Mouse (Mus musculus): ENCODE data around the gene Sphk1. TPM values are rescaled to one million over a fixed set of nuclear protein-coding genes. Genes with fewer than 3 reads are reported as not detected.

Gene Sphk1
- total RNA-seq, 2 experiments from 2014 or later, result 4.3 to 5.2 TPM

DNA sequence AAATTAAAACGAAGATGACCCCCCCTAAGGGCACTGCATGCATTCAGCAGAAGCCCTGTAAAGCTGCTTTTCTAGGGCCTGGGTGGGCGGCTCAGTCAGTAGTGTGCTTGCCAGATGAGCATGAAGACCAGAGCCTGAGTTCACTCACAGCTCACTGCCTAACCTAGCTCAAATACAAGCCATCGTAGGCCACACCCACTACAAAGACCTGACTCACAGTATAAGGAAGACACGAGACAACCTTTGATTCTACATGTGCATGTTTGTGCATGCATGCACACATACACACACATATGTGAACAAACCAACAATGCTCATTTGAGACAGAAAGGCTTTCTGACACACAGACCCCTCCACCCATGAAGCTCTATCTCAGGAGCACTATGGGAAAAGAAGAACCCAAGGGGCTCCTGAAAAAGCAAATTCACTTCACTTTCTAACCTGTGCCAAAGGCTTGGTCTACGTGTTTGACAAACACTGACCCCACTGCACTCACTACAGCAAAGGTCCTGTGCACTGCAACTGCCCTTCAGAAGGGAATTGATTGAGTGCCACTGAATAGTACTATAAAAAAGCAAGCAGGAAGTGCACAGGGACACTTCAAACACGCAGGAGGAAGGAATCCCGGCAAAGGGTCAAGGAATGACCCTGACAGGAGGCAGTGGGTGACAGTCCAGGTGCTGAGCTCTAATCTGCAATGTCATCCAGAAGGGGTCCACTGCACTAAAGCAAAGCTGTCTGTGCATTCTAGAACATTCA lies 34.7 kb downstream of the Sphk1 start:
- no peak for DNase-seq (ENCODE audit: extremely low spot score in 1 of 2, low spot score in 2 of 2)
- intact Hi-C loops (cut with DNase I), result no loop called here

DNA sequence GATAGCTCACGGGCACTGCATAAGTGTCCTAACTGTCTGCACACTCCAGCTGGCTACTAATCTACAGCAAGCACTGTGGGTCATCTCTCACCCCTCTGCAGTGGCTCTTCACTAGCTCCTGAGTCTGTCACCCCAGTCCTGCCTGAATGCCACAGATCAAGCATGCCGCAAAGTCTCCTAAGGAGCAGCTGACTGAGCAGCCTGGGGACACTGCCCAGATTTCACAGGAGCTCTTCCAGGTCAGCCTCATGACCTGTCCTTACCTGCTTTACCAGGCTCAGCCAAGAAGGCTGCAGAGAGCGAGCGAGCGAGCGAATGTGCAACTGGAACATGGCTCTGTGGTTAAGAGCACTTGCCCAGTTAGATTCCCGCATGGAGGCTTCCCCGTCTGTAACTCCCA lies 36.8 kb downstream of the Sphk1 start:
- intact Hi-C loops (cut with DNase I), result no loop called here
- no peak for DNase-seq (ENCODE audit: extremely low spot score in 1 of 2, low spot score in 2 of 2)

DNA sequence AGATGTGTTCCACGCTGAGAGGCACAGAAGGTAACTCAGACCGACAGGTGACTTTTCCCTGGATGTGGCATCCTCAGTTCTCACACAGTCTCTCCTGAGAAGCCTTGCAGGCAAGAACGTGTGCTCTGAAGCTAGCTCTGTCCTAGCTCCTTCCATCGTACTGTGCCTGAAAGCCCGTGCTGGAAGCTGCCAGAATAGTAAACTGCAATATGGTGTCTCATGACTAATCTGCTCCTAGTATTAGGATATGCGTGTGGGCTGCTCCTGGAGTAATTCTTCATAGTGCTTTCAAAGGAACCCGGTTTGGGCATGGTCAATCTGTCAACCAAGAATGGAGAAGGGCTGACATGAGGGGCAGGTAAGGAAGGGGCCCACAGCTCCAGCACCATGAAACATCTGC lies 40.1 kb downstream of the Sphk1 start:
- no peak for DNase-seq (ENCODE audit: extremely low spot score in 1 of 2, low spot score in 2 of 2)
- intact Hi-C loops (cut with DNase I), result no loop called here

DNA sequence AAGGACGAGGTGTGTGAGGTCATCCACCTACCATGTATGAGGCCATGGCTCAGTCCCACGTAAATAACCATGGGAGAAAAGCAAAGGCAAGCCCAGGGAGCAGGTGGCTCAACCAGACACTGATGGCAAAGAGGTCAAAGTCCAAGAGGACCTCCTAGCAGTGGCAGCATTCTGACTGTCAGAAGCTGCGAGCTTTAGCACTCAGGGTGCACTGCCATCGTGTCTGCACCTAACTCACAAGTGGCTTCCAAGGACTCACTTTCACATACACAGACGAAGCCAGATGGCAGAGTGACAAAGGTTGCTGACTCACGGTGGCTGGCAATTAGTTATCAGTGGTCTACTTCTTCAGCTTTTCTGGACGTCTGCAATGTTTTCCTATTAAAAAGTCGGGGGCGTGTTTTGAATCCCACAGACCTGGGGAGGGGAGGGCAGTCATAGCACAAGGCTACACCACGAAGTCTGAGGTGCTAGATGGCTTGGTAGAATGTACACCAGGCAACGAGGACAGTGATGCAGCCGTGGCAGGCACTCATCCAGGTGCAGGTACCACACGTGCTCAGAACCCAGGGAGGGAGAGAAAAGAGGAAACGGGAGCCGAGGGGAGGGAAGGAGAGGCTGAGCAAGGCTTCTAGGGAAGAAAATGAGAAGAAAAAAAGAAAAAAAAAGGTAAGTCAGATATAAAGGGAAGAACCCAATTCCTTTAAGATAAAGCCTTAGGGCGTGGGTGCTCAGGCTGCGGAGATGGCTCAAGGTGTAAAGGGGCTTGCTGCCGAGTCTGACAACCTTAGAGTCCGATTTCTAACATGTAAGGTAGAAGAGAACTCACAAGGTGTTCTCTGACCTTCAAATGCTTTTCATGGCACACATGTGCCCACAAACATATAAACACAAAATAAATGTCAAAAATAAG lies 41.3 kb downstream of the Sphk1 start:
- no peak for DNase-seq (ENCODE audit: extremely low spot score in 1 of 2, low spot score in 2 of 2)
- intact Hi-C loops (cut with DNase I), result no loop called here

DNA sequence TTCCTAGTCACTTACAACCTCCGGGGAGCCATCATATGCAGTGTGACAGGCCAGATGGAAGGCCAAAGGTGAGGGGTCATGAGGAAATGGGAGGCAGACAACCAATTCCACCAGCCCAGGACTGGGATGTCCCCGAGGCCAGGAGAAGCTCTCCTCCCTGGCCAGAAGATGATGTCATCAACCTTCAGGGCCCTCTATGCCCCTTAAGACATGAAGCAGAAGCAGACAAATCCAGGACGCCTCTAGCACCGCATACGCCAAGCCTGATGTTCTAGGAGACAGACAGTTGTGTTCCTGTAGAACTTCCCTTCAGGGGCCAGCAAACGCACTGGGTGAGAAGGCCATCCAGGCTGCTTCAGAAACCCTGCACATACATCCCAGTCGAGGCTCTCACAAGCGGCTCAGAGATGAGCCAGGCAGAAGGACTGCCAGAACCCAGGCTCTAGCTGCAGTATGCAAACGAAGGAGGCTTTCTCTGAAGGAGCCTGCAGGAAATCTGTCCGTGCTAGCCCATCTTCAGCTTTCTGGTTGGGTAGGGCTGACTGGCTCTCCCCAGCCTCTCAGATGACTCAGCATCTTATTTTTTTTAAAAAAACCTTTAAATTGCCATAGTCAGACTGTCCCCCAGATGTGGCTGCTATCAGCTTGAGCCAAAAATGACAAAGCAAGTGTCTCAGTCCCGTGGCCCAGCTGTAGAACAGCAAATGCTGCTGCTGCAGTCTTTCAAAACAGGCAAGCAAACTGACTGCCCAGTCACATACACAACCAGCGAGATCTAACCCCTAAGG lies 42.2 kb downstream of the Sphk1 start:
- intact Hi-C loops (cut with DNase I), result no loop called here
- no peak for DNase-seq (ENCODE audit: extremely low spot score in 1 of 2, low spot score in 2 of 2)

DNA sequence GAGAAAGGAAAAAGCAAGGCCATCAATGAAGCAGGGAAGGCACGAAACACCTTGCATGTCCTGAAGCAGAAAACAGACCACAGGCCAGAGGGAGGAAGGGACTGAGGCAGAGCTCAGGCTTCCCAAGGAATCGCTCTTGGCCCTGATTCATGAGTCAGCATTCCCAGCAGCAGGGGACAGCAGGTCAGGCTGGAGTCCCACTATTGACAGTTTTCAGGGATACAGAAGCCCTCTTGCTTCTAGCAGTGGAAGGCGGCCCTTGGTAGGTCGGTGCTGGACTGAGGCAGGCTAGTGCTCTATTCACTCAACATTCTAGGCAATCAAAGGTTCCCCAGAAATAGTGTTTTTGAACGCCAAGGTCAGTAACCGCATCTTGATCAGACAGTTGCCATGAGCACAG lies 43.8 kb downstream of the Sphk1 start:
- intact Hi-C loops (cut with DNase I), result no loop called here
- DNase-seq (ENCODE audit: extremely low spot score in 1 of 2, low spot score in 2 of 2), result no peak

DNA sequence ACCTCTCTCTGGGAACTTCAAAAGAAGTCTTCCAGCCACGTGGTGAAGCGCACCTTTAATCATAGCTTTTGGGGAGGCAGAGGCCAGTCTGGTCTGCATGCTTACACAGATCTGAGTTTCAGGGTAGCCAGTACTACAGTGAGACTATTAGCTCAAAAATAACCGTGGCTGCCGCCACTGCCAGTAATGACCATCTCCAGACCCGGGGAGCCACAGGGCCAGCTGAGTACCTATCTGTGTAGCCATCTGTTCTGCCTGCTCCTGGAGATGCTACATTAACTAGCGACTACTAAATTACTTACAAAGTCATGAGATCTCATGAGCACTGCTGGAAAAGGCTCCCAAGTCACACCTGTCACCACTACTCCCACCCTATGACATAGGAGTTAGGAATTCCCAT lies 44.3 kb downstream of the Sphk1 start:
- intact Hi-C loops (cut with DNase I), result no loop called here
- no peak for DNase-seq (ENCODE audit: extremely low spot score in 1 of 2, low spot score in 2 of 2)

DNA sequence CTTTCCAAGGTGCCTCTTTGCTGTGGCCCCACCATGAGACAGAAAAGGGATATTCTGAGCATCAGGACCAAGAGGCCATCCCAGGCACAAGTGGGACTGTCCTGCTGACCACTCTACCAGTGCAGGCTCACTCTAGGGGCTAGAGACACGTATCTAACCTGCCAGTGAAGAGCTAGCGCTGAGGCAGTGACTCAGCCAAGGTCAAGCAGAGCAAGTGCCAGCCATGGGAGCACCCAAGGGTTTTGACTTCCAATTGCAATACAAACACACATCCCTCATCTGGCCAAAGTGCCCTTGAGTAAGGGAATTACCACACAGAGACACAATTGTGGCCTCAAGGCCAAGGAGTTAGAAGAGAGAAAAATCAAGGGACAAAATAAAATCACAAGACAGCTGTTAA lies 44.7 kb downstream of the Sphk1 start:
- no peak for DNase-seq (ENCODE audit: extremely low spot score in 1 of 2, low spot score in 2 of 2)
- intact Hi-C loops (cut with DNase I), result no loop called here

DNA sequence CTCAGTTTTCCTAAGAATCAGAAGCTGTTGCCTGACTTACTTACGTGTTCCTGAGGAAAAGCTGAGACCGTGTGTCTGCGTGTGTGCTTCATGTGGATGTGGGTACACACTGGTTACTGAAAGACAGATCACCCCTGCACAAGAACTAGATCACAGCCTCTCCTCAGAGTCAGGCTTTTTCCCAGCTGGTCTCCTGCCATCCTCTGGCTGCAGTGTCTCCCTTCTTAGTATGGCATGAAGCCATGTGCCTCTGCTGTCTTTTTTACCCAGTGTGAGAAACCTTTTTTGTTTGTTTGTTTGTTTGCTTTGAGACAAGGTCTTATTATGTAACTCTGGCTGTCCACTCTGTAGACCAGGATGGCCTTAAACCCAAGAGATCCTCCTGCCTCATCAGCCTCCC lies 48.6 kb downstream of the Sphk1 start:
- DNase-seq (ENCODE audit: extremely low spot score in 1 of 2, low spot score in 2 of 2), result no peak
- intact Hi-C loops (cut with DNase I), result no loop called here

DNA sequence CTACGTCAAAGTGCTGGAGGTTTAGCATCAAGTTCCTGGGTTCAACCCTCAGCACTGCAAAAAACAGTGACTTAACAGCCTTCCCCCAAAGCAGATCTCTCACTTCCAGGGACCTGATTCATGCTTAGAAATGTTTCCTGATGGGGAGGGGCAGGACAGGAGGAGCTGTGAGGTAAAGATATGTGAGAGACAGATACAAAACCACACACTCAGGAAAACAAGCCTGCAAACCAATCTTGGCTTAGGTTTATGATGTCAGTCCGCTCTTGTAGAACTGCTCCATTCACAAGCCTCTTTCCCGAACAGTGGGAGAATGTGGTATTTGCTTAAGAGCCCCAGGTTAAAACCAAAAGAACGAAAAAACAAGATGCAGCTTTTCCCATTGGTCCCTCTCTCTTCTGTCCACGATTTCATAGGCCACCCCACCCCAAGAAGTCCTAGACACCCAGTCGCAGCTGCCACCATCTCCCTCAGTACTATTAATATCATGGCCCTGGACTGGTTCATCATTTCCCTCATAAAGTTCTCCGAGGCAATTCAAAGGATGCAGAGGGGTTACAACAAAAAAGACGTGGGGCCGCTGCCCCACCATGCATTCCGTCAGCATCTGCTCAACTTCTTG lies 49.4 kb downstream of the Sphk1 start:
- no peak for DNase-seq (ENCODE audit: extremely low spot score in 1 of 2, low spot score in 2 of 2)
- intact Hi-C loops (cut with DNase I), result no loop called here

DNA sequence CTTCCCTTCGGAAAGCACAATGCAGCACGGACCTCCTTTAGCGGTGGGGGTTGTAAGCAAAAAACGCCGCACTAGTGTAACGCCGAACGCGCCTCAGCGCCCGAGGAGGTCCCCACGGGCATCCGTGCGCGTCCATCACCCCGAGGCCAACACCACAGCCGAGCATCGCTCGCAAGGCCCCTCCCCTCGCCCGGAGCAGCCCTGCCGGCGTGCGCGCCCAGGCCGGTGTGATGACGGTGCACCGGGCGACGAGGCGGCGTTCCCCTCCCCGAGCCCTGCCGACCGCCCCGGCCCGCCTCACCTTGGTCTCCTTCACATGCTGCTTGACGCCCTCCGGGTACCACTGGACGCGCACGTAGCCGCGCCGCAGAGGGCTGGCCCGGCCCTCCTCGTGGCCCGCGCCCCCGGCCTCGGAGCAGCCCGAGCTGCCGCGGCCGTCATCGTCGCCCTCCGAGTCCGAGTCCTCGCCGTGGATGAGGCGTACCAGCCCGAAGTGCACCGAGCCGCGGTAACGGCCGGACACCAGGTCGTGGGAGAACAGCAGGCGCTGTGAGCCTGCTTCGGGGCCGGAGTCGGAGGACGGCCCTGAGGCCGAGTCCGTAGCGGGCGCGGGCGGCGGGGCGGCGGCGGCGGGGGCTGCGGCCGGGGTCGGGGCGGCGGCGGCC lies 50.1 kb downstream of the Sphk1 start:
- intact Hi-C loops (cut with DNase I), result no loop called here

DNA sequence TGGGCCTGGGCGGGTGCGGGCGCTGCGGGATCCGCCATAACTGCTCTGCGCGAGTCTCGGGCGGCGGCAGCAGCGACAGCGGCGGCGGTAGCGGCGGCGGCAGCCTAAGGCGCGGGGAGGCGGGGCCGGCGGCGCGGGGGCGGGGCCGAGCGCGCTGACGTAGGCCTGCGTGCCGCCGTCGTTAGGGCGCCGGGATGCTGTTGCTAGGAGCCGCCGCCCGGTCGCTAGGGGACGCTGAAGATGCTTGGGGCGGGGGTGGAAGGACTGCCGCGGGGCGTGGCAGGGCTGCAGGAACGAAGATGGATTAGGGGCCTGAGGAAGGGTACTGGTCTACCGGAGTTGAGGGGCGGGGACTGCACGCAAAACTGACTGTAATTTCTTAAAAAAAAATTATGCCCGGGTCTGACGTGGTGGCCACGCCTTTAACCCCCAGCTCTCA lies 50.7 kb downstream of the Sphk1 start, which contains the start of gene Ube2o:
TSS of gene Ube2o (minus strand) at position 72 of the 439 bp plus-strand sequence.
- intact Hi-C loops (cut with DNase I), result no loop called here
- peak; percentile 83 to 93 for DNase-seq (ENCODE audit: extremely low spot score in 1 of 2, low spot score in 2 of 2)

More for the DNA sequence above, 50.1 kb downstream of the Sphk1 start:
- DNase-seq (ENCODE audit: extremely low spot score in 1 of 2, low spot score in 2 of 2), result peak in 1 of 2 experiments; percentile 75

DNA sequence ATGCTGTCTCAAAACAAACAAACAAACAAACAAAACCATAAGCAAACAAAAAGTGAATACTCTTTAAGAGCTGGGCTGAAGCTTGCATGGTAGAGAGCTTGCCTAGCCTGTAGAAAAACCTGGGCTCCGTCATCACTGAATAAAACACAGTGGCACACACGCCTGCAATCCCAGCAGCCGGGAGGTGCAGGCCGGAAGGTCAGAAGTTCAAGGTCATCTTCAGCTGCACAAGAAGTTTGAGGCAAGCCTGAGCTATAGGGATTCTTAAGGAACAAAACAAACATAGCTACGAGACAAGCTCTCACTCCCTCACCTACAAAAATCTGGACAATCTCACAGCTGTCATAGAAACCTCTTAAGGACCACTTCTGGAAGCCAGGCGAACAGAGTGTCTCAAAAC lies 55.0 kb downstream of the Sphk1 start:
- no peak for DNase-seq (ENCODE audit: extremely low spot score in 1 of 2, low spot score in 2 of 2)
- intact Hi-C loops (cut with DNase I), result loop anchor here (5.0 kb wide), 1 partner anchor 42 kb away; the partner anchor contains the start of gene Rhbdf2

Other genes with a start within 250 kb of the Sphk1 start
- not detected for gene Galr2, start 250.0 kb upstream of the Sphk1 start, total RNA-seq (2021)
- 10 to 100 TPM; 96.6 to 97.9 TPM for gene Exoc7, start 223.7 kb upstream of the Sphk1 start, total RNA-seq (2021)
- gene Foxj1, start 195.5 kb upstream of the Sphk1 start, total RNA-seq (2021), result 1 to 10 TPM; 2.7 to 3.9 TPM
- gene Rnf157, start 117.9 kb upstream of the Sphk1 start, total RNA-seq (2021), result 100 to 1,000 TPM; 200 to 207 TPM
- gene Ubald2, start 96.8 kb upstream of the Sphk1 start, total RNA-seq (2021), result 10 to 100 TPM; 31.3 to 31.7 TPM
- gene Qrich2, start 64.7 kb upstream of the Sphk1 start, total RNA-seq (2021), result under 1 TPM in 1 of 2 experiments, not detected in 1; 0.14 TPM
- 10 to 100 TPM; 85.1 to 87.6 TPM for gene Prpsap1, start 36.7 kb upstream of the Sphk1 start, total RNA-seq (2021)
- 100 to 1,000 TPM; 136 to 140 TPM for gene Ube2o, start 50.5 kb downstream of the Sphk1 start, total RNA-seq (2021)
- gene Aanat, start 55.5 kb downstream of the Sphk1 start, total RNA-seq (2021), result 1 to 10 TPM; 1.0 to 1.6 TPM
- 1 to 10 TPM in 1 of 2 experiments, under 1 TPM in 1; 0.95 to 1.1 TPM for gene Rhbdf2, start 96.1 kb downstream of the Sphk1 start, total RNA-seq (2021)
- gene Prcd, start 122.6 kb downstream of the Sphk1 start, total RNA-seq (2021), result 1 to 10 TPM; 1.7 to 3.3 TPM
- 10 to 100 TPM; 22.8 to 27.4 TPM for gene Cygb, start 123.4 kb downstream of the Sphk1 start, total RNA-seq (2021)
- not detected for gene St6galnac1, start 244.6 kb downstream of the Sphk1 start, total RNA-seq (2021)

Measured in left cerebral cortex, postnatal 10 days (tissue).